Mouse (Mus musculus) limb, embryonic 15.5 days (tissue): ENCODE measurements around the gene Kcnk5. TPM values are rescaled to one million over a fixed set of nuclear protein-coding genes. Genes with fewer than 3 reads are reported as not detected.

ENCODE experiments used
- ATAC-seq: fragments of 200-750 bp; cut with Nextera tagmentation; 2 replicates; pipeline ENCODE4 v1.8.0; 2017; ENCODE audit warnings: low read depth, moderate TSS enrichment; ENCODE audit not compliant: insufficient number of reproducible peaks, low FRiP score, low TSS enrichment
- H3K27ac ChIP-seq: fragments of 300-500 bp; sonication (generic); 2 replicates; pipeline ENCODE4 v1.5.1; 2015; ENCODE audit warnings: moderate library complexity, mild to moderate bottlenecking, inconsistent platforms
- H3K27me3 ChIP-seq: fragments of 300-500 bp; sonication (generic); 2 replicates; pipeline ENCODE4 v1.6.1; 2015; ENCODE audit warnings: inconsistent platforms
- H3K36me3 ChIP-seq: fragments of 300-500 bp; sonication (generic); 2 replicates; pipeline ENCODE4 v1.6.1; 2015; ENCODE audit warnings: inconsistent platforms
- H3K4me1 ChIP-seq: fragments of 300-500 bp; sonication (generic); 2 replicates; pipeline ENCODE4 v1.6.1; 2015; ENCODE audit warnings: inconsistent platforms
- H3K4me2 ChIP-seq: fragments of 300-500 bp; sonication (generic); 2 replicates; pipeline ENCODE4 v1.6.1; 2015; ENCODE audit warnings: mild to moderate bottlenecking, inconsistent platforms
- H3K4me3 ChIP-seq: fragments of 300-500 bp; sonication (generic); 2 replicates; pipeline ENCODE4 v1.5.1; 2015; ENCODE audit warnings: mild to moderate bottlenecking, inconsistent platforms
- H3K9ac ChIP-seq: fragments of 300-500 bp; sonication (generic); 2 replicates; pipeline ENCODE4 v1.6.1; 2015; ENCODE audit warnings: inconsistent platforms
- H3K9me3 ChIP-seq: fragments of 300-500 bp; sonication (generic); 2 replicates; pipeline ENCODE4 v1.6.1; 2016; ENCODE audit warnings: inconsistent platforms
- WGBS: fragments of 180-500 bp; shearing (Covaris S2); methylation state at CpG from one replicate; pipeline ENCODE4 v1.1.7; 2015; 5-methylcytosine and 5-hydroxymethylcytosine counted together
- polyA plus RNA-seq: library from polyadenylated mRNA; unstranded; fragments of >200 nt; fragmentation: Nextera tagmentation; extraction: Ambion mirVana; gene quantifications from 2 replicates; pipeline ENCODE4 v1.2.1, GENCODE M21; 2015

Gene Kcnk5
- polyA plus RNA-seq, 1 experiment from 2014 or later = 4.7 TPM

DNA sequence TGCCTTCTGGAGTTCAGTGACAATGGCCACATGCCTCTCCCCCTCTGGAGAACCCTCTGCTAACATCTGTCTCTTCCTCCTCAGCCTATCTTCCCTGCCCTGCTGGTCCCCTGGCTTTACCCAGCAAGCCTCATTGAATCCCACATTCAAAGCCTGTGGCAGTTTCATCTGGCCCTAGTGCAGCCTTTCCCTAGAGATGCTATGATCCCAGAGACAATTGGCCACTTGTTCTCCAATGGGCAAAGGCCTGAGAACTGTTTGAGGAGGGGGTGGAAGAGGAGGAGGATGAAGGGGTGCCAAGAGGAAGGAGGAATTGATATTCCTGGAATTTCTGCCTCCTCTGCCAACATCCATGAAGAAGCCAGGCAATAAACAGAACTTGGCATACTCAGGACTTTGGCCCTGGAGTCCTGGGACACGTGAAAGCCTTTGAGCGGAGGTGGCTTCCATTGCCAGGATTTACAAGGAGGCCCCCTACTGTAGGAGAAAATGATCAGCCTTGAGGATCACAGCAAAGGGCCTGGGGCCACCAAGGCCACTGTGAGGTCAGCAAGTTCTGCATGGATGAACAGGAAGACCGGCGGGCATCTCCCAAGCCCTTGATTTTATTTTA lies 11.6 kb upstream of the Kcnk5 start:
- WGBS = 63% methylated on average over 4 of the region's 4 CpGs
- Histone ChIP-seq H3K27me3 (no peaks in the 10 kb centered on the region), H3K4me2 (no peak overlapping the region)

DNA sequence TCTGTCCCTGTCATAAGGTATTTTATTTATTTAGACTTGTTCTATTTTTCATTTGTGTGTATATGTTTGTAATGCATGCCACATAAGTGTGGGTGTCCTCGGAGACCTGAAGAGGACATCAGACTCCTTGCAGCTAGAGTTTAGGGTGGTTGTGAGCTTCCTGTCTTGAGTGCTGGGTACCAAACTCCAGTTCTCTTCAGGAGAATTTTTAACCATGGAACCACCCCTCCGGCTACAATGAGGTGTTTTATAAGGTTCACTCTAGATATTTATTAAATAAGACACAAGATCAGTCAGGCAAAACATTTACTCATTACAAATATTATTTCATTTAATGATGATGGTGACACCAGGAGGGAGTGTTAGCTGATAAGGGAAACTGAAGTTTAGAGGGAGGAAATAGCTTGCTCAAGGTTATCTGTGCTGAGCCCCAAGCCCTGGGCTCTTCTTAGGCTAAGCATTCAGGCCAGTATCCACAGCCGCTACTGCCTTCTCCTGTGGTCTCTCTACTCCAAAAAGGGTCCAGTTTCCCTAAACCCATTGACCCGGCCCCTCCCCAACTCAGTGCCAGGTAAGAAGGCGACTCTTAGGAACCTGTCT lies 9.6 kb upstream of the Kcnk5 start:
- H3K27me3 ChIP-seq = no peaks in the 10 kb centered on the region
- no peak for ATAC-seq
- H3K36me3 ChIP-seq = no peaks in the 10 kb centered on the region
- WGBS = 83% methylated on average over 5 of the region's 5 CpGs
- 0 out of 2 replicates have a peak, but pooled peaks cover 5% of the 10 kb centered on the region for H3K4me1 ChIP-seq
- H3K4me2 ChIP-seq = no peak overlapping the region
- H3K9ac ChIP-seq = no peak overlapping the region
- H3K27ac ChIP-seq = no peak overlapping the region
- no peaks in the 10 kb centered on the region for H3K9me3 ChIP-seq
- H3K4me3 ChIP-seq = no peak overlapping the region

More for the DNA sequence above, 11.6 kb upstream of the Kcnk5 start:
- ATAC-seq = no peak
- no peaks in the 10 kb centered on the region for H3K36me3 ChIP-seq
- 0 out of 2 replicates have a peak, but pooled peaks cover 5% of the 10 kb centered on the region for H3K4me1 ChIP-seq
- no peak overlapping the region for H3K27ac ChIP-seq
- H3K4me3 ChIP-seq = no peak overlapping the region
- no peak overlapping the region for H3K9ac ChIP-seq
- no peaks in the 10 kb centered on the region for H3K9me3 ChIP-seq

- 85% methylated on average over 2 of the region's 2 CpGs for WGBS
- H3K4me2 ChIP-seq = no peak overlapping the region
- no peaks in the 10 kb centered on the region for H3K36me3 ChIP-seq
- H3K4me3 ChIP-seq = no peak overlapping the region
- H3K27ac ChIP-seq = no peak overlapping the region
- 0 out of 2 replicates have a peak, but pooled peaks cover 5% of the 10 kb centered on the region for H3K4me1 ChIP-seq
- H3K9ac ChIP-seq = no peak overlapping the region
- no peaks in the 10 kb centered on the region for H3K9me3 ChIP-seq
- H3K27me3 ChIP-seq = no peaks in the 10 kb centered on the region
- ATAC-seq = no peak
These were observed 8.1 kb upstream of the Kcnk5 start for GRCm38 (mm10) chr14:20189751-20190150.

GRCm38 (mm10) chr14:20185426-20185825 lies 3.8 kb upstream of the Kcnk5 start:
- H3K4me2 ChIP-seq = no peak overlapping the region
- 85% methylated on average over 9 of the region's 9 CpGs for WGBS
- no peak for ATAC-seq
- no peak overlapping the region for H3K27ac ChIP-seq
- no peak overlapping the region for H3K9ac ChIP-seq
- H3K4me3 ChIP-seq = no peak overlapping the region
- H3K36me3 ChIP-seq = no peaks in the 10 kb centered on the region
- H3K9me3 ChIP-seq = no peaks in the 10 kb centered on the region
- H3K4me1 ChIP-seq = peaks cover 22% of the 10 kb centered on the region
- H3K27me3 ChIP-seq = no peaks in the 10 kb centered on the region

GRCm38 (mm10) chr14:20183701-20184100 lies 2.1 kb upstream of the Kcnk5 start:
- H3K36me3 ChIP-seq = no peaks in the 10 kb centered on the region
- H3K9me3 ChIP-seq = no peaks in the 10 kb centered on the region
- H3K4me1 ChIP-seq = peaks cover 34% of the 10 kb centered on the region
- 73% methylated on average over 5 of the region's 5 CpGs for WGBS
- no peak overlapping the region for H3K4me2 ChIP-seq
- no peak overlapping the region for H3K27ac ChIP-seq
- no peak overlapping the region for H3K9ac ChIP-seq
- no peak overlapping the region for H3K4me3 ChIP-seq
- no peak for ATAC-seq
- H3K27me3 ChIP-seq = no peaks in the 10 kb centered on the region

- Histone ChIP-seq H3K9ac (no peak overlapping the region), H3K4me1 (peaks cover 38% of the 10 kb centered on the region), H3K4me2 (no peak overlapping the region), H3K9me3 (no peaks in the 10 kb centered on the region), H3K27ac (no peak overlapping the region), H3K4me3 (no peak overlapping the region), H3K27me3 (no peaks in the 10 kb centered on the region), H3K36me3 (no peaks in the 10 kb centered on the region)
- no peak for ATAC-seq
- 76% methylated on average over 7 of the region's 7 CpGs for WGBS
These were observed 987 bp upstream of the Kcnk5 start for GRCm38 (mm10) chr14:20182596-20182995.

DNA sequence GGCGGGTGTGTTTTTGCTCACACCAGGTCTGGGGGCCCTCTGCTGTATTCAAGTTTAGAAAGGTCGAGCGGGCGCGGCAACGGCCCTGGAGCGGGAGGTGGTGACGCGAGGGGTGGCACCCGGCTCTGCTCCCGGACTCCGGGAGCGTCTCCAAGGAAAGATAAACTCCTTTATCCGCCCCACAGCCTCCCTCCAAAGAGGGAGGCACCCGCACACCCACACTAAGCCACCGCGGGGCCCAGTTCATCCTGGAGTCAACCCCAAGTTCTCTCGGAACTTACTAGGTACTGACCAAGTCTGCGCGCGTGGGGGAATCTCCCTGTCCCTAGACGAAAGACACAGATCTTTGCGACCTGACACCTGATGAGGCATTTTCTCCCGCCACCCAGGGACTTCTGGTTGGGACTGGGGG lies 852 bp downstream of the Kcnk5 start:
- peak overlapping the region; percentile 60 for H3K4me3 ChIP-seq
- no peak for ATAC-seq
- peaks cover 38% of the 10 kb centered on the region for H3K4me1 ChIP-seq
- under 1% methylated on average over 24 of the region's 24 CpGs for WGBS
- no peak overlapping the region for H3K27ac ChIP-seq
- H3K4me2 ChIP-seq = peak overlapping the region; percentile 89
- no peaks in the 10 kb centered on the region for H3K9me3 ChIP-seq
- H3K36me3 ChIP-seq = no peaks in the 10 kb centered on the region
- H3K9ac ChIP-seq = peak overlapping the region; percentile 28
- no peaks in the 10 kb centered on the region for H3K27me3 ChIP-seq

- WGBS = 7% methylated on average over 6 of the region's 6 CpGs
These were observed 1.3 kb downstream of the Kcnk5 start for GRCm38 (mm10) chr14:20180304-20180703.

DNA sequence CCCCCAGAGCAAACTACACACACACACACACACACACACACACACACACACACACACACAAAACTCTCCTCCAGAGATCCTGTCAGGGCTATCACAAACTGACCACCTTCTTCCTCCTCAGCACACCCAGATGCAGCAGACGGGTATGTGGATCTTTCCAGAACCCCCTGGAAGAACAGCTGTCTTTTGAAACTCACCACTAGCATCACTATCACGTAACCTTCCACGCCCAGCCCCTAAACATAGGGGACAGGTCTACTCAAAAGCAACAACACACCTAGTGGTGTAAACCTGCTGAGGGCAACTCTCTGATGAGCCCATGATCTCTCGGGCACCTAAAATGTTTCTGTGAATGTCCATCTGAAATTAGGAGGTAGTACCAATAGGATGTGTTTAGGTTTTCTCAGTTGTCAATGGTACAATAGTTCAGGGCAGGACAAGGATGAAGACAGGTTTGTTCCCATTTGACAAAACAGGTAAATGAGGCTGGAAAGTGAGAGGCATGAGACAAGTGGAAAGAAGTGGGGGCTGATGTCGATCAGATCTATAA lies 1.8 kb downstream of the Kcnk5 start:
- ATAC-seq = no peak
- Histone ChIP-seq H3K4me2 (peak overlapping the region; percentile 89), H3K36me3 (no peaks in the 10 kb centered on the region), H3K27me3 (no peaks in the 10 kb centered on the region), H3K4me1 (peaks cover 38% of the 10 kb centered on the region), H3K9ac (no peak overlapping the region), H3K27ac (no peak overlapping the region), H3K4me3 (peak overlapping the region; percentile 60), H3K9me3 (no peaks in the 10 kb centered on the region)
- 74% methylated on average over 5 of the region's 5 CpGs for WGBS

More at GRCm38 (mm10) chr14:20180304-20180703, 1.3 kb downstream of the Kcnk5 start:
- Histone ChIP-seq H3K36me3 (no peaks in the 10 kb centered on the region), H3K9ac (peak overlapping the region; percentile 28; the same call in 1 of the 2 replicates), H3K27me3 (no peaks in the 10 kb centered on the region), H3K27ac (no peak overlapping the region), H3K4me1 (peaks cover 38% of the 10 kb centered on the region), H3K4me2 (peak overlapping the region; percentile 89), H3K9me3 (no peaks in the 10 kb centered on the region), H3K4me3 (peak overlapping the region; percentile 60)
- no peak for ATAC-seq

- peak overlapping the region; percentile 60; the same call in 1 of the 2 replicates for H3K4me3 ChIP-seq
- no peak overlapping the region for H3K27ac ChIP-seq
- H3K27me3 ChIP-seq = no peaks in the 10 kb centered on the region
- peaks cover 38% of the 10 kb centered on the region for H3K4me1 ChIP-seq
- H3K36me3 ChIP-seq = no peaks in the 10 kb centered on the region
- H3K9ac ChIP-seq = no peak overlapping the region
- H3K9me3 ChIP-seq = no peaks in the 10 kb centered on the region
- no peak for ATAC-seq
- WGBS = 42% methylated on average over 3 of the region's 3 CpGs
- peak overlapping the region; percentile 10; the same call in 1 of the 2 replicates for H3K4me2 ChIP-seq
These were observed 2.5 kb downstream of the Kcnk5 start for GRCm38 (mm10) chr14:20179080-20179479.

DNA sequence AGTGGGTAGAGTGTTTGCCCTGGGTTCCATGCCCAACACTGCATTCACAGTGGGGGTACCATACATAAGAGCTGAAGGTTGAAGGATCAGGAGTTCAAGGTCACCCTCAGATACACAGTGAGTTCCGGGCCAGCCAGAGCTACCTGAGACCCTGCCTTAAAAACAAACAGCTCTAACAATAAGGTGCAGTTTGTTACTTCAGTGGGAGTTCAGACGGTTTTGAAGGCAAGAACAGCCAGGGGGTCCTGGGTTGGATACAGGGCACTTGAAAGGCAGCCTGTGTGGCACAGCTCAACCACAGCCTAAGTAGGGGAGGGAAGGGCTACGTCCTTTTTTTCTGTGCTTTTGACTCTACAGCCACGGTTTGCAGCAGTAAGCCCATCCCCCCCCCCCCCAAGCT lies 3.0 kb downstream of the Kcnk5 start:
- peaks cover 37% of the 10 kb centered on the region for H3K4me1 ChIP-seq
- H3K4me3 ChIP-seq = no peak overlapping the region
- no peaks in the 10 kb centered on the region for H3K27me3 ChIP-seq
- no peak overlapping the region for H3K4me2 ChIP-seq
- WGBS = 24% methylated on average over 4 of the region's 4 CpGs
- no peaks in the 10 kb centered on the region for H3K9me3 ChIP-seq
- H3K36me3 ChIP-seq = no peaks in the 10 kb centered on the region
- H3K9ac ChIP-seq = no peak overlapping the region
- ATAC-seq = no peak
- H3K27ac ChIP-seq = 0 out of 2 replicates have a peak overlapping the region, but pooled peaks have one; percentile 7

GRCm38 (mm10) chr14:20177494-20178123 lies 4.0 kb downstream of the Kcnk5 start:
- no peak overlapping the region for H3K4me3 ChIP-seq
- 61% methylated on average over 9 of the region's 9 CpGs for WGBS
- no peaks in the 10 kb centered on the region for H3K9me3 ChIP-seq
- no peak for ATAC-seq
- no peaks in the 10 kb centered on the region for H3K27me3 ChIP-seq
- H3K27ac ChIP-seq = peak overlapping the region; percentile 24; the same call in 1 of the 2 replicates
- no peak overlapping the region for H3K9ac ChIP-seq
- peaks cover 35% of the 10 kb centered on the region for H3K4me1 ChIP-seq
- no peak overlapping the region for H3K4me2 ChIP-seq
- no peaks in the 10 kb centered on the region for H3K36me3 ChIP-seq
